8 mouse cellular contexts compared by ENCODE assay signal in genomic region chr6:34999101-34999500, GRCm38 (mm10). TPM values are rescaled to one million over a fixed set of nuclear protein-coding genes. Genes with fewer than 3 reads are reported as not detected.
DNase-seq lines count a peak whose midpoint lies in the region; ATAC-seq and TF ChIP-seq lines count a peak whose summit lies in the region.

No protein-coding gene starts in this region.

- no peak overlapping the region for H3K9ac ChIP-seq in heart, adult 2 months (ENCODE audit: low read depth, low read length)
- no peak overlapping the region for H3K9ac ChIP-seq in heart, embryonic 15.5 days
- H3K9ac ChIP-seq in midbrain, embryonic 15.5 days = no peak overlapping the region

- H3K27me3 ChIP-seq in heart, adult 2 months (ENCODE audit: control insufficient read depth, insufficient read depth, low read length) = no peaks in the 10 kb centered on the region
- H3K27me3 ChIP-seq in heart, embryonic 15.5 days = peaks cover 16% of the 10 kb centered on the region; the same call in 1 of the 2 replicates
- H3K27me3 ChIP-seq in midbrain, embryonic 15.5 days (replicated peaks) = no peaks in the 10 kb centered on the region

- H3K36me3 ChIP-seq in heart, adult 2 months (ENCODE audit: control insufficient read depth, insufficient read depth, low read length) = no peaks in the 10 kb centered on the region
- H3K36me3 ChIP-seq in heart, embryonic 15.5 days = no peaks in the 10 kb centered on the region
- H3K36me3 ChIP-seq in midbrain, embryonic 15.5 days (replicated peaks) = no peaks in the 10 kb centered on the region

- TF ChIP-seq CTCF in heart, adult 2 months (IDR thresholded peaks at IDR 0.05) = peak; percentile 62
- TF ChIP-seq CTCF in brain, embryonic 14.5 days (IDR thresholded peaks at IDR 0.05; ENCODE audit: borderline replicate concordance, extremely low read depth, insufficient read depth, insufficient read length) = peak; percentile 62; the same call in 1 of the 2 replicates

- intact Hi-C loops in heart, adult 2 months (cut with DNase I) = loop anchor here (5.0 kb wide), 2 partner anchors 173 to 487 kb away; no protein-coding TSS in a partner anchor

- H3K79me2 ChIP-seq in heart, adult 2 months (replicated peaks; ENCODE audit: control insufficient read depth, insufficient read depth, low read length) = no peaks in the 10 kb centered on the region

- no peak overlapping the region for H3K4me3 ChIP-seq in heart, adult 2 months
- H3K4me3 ChIP-seq in heart, embryonic 15.5 days = no peak overlapping the region
- H3K4me3 ChIP-seq in midbrain, embryonic 15.5 days = no peak overlapping the region

- no peak for DNase-seq in heart, adult 2 months
- DNase-seq in heart, adult 11 months = no peak
- DNase-seq in brain, embryonic 14.5 days (ENCODE audit: low read depth) = peak; percentile 79
- peak; percentile 60 to 73 for DNase-seq in layer of hippocampus, postnatal 14 days (ENCODE audit: low spot score in 2 of 2)
- DNase-seq in gastrocnemius, postnatal 4 days (ENCODE audit: low spot score in 2 of 2) = no peak
- DNase-seq in urinary bladder, postnatal 14 days (ENCODE audit: low spot score) = no peak

- 27% methylated on average over 4 of the region's 4 CpGs for whole genome bisulfite sequencing in heart, adult 2 months
- 9% methylated on average over 4 of the region's 4 CpGs for WGBS in heart, embryonic 15.5 days
- 14% methylated on average over 4 of the region's 4 CpGs for WGBS in midbrain, embryonic 15.5 days

- no peak for TF ChIP-seq EP300 in heart, adult 2 months (IDR thresholded peaks at IDR 0.05; ENCODE audit: insufficient read depth, low read depth, low read length)

- no peaks in the 10 kb centered on the region for H3K9me3 ChIP-seq in heart, embryonic 15.5 days (replicated peaks)
- H3K9me3 ChIP-seq in midbrain, embryonic 15.5 days = no peaks in the 10 kb centered on the region

- ATAC-seq in heart, embryonic 15.5 days (replicated peaks; ENCODE audit: insufficient number of reproducible peaks, insufficient read depth, low FRiP score, low read depth) = no peak
- peak; percentile 63 for ATAC-seq in midbrain, embryonic 15.5 days (replicated peaks)

- peak overlapping the region; percentile 35 for H3K4me2 ChIP-seq in heart, embryonic 15.5 days
- H3K4me2 ChIP-seq in midbrain, embryonic 15.5 days = peak overlapping the region; percentile 38

- H3K4me1 ChIP-seq in heart, adult 2 months (ENCODE audit: control insufficient read depth, insufficient read depth, low read length) = peaks cover 2% of the 10 kb centered on the region; the same call in 1 of the 2 replicates
- peaks cover 36% of the 10 kb centered on the region for H3K4me1 ChIP-seq in heart, embryonic 15.5 days (replicated peaks)
- H3K4me1 ChIP-seq in midbrain, embryonic 15.5 days = no peaks in the 10 kb centered on the region

- no peak overlapping the region for H3K27ac ChIP-seq in heart, adult 2 months
- H3K27ac ChIP-seq in heart, embryonic 15.5 days = no peak overlapping the region
- no peak overlapping the region for H3K27ac ChIP-seq in midbrain, embryonic 15.5 days

- TF ChIP-seq POLR2A in heart, adult 2 months (IDR thresholded peaks at IDR 0.05; ENCODE audit: insufficient read depth, low read depth, low read length) = no peak
- no peak for TF ChIP-seq POLR2A in brain, embryonic 14.5 days (IDR thresholded peaks at IDR 0.05; ENCODE audit: borderline replicate concordance, extremely low read depth, insufficient read depth, insufficient read length, poor library complexity, severe bottlenecking)

RNA-seq across cellular contexts. Expression of gene Slc23a4, which starts 10.9 kb away (rescaled TPM):
- total RNA-seq in heart, adult 2 months (2021) = under 1 TPM; 0.16 to 0.21 TPM
- 0.55 and 0.76 TPM in 2 replicates for polyA plus RNA-seq in heart, adult 2 months (2012; rRNA removed)
- 1.7 and 2.0 TPM in 2 replicates for polyA plus RNA-seq in brain, embryonic 14.5 days (2012; rRNA removed)
- 0.25 and 1.1 TPM in 2 replicates for polyA plus RNA-seq in heart, embryonic 15.5 days (2015; fragmentation: Nextera tagmentation; extraction: Ambion mirVana)
- 1 to 10 TPM in 1 of 2 experiments, under 1 TPM in 1; 0.83 to 1.2 TPM for total RNA-seq in layer of hippocampus, postnatal 14 days (2021)
- polyA plus RNA-seq in midbrain, embryonic 15.5 days (2015; fragmentation: Nextera tagmentation; extraction: Ambion mirVana) = 0.79 and 1.2 TPM in 2 replicates
- total RNA-seq in gastrocnemius, postnatal 4 days (2021) = under 1 TPM; 0.16 to 0.42 TPM

Comparison
In these comparisons a context has a peak if more than half of its experiments do, and no peak if none do; other contexts are left out.
1. DNase-seq: peak in brain, embryonic 14.5 days (single experiment) and layer of hippocampus, postnatal 14 days (2 of 2); none in heart, adult 2 months (0 of 2), heart, adult 11 months (single experiment), gastrocnemius, postnatal 4 days (0 of 2) and urinary bladder, postnatal 14 days (single experiment).